Mouse (Mus musculus): ENCODE results near the gene Lyst.

- TF ChIP-seq CTCF (IDR thresholded peaks at IDR 0.05) (no peak), POLR2A (IDR thresholded peaks at IDR 0.05; ENCODE audit: insufficient read depth, low read depth, low read length) (no peak), EP300 (IDR thresholded peaks at IDR 0.05; ENCODE audit: insufficient read depth, low read depth, low read length) (no peak)
Observed at GRCm38 (mm10) chr13:13677871-13678270, 87.7 kb downstream of the Lyst start.

Measured in heart, adult 2 months (tissue).